Mouse (Mus musculus) regulatory T cell (primary cell): ENCODE results near the gene Cdc14a.

Source experiments
- in situ Hi-C: fragments of 300-600 bp; cut with MboI, MseI; formaldehyde crosslinking; loops from one replicate; pipeline ENCODE4 v1.15.1; 2025; ENCODE audit warnings: high pct_unique_total_duplicates

Gene Cdc14a

GRCm38 (mm10) chr3:116423353-116424159 lies at the start of gene Cdc14a:
Gene Cdc14a, minus strand, starts transcription at chr3:116424032.
- in situ Hi-C loops, result loop anchor here (5.0 kb wide), 1 partner anchor 64 kb away; no protein-coding TSS in a partner anchor

- in situ Hi-C loops, result no loop called here
Observed at GRCm38 (mm10) chr3:116465709-116466108, 41.9 kb upstream of the Cdc14a start.

GRCm38 (mm10) chr3:116464318-116464717 lies 40.5 kb upstream of the Cdc14a start:
- in situ Hi-C loops, result no loop called here

- in situ Hi-C loops, result no loop called here
Observed at GRCm38 (mm10) chr3:116461053-116461452, 37.2 kb upstream of the Cdc14a start.

GRCm38 (mm10) chr3:116454529-116454928 lies 30.7 kb upstream of the Cdc14a start:
- in situ Hi-C loops, result no loop called here

GRCm38 (mm10) chr3:116450741-116451140 lies 26.9 kb upstream of the Cdc14a start:
- in situ Hi-C loops, result no loop called here

- in situ Hi-C loops, result no loop called here
Observed at GRCm38 (mm10) chr3:116444327-116444726, 20.5 kb upstream of the Cdc14a start.

- in situ Hi-C loops, result no loop called here
Observed at GRCm38 (mm10) chr3:116442788-116443187, 19.0 kb upstream of the Cdc14a start.

GRCm38 (mm10) chr3:116441518-116442205 lies 17.8 kb upstream of the Cdc14a start:
- in situ Hi-C loops, result no loop called here

GRCm38 (mm10) chr3:116440066-116440997 lies 16.5 kb upstream of the Cdc14a start:
- in situ Hi-C loops, result no loop called here

- in situ Hi-C loops, result no loop called here
Observed at GRCm38 (mm10) chr3:116436811-116437601, 13.2 kb upstream of the Cdc14a start.

- in situ Hi-C loops, result no loop called here
Observed at GRCm38 (mm10) chr3:116436113-116436512, 12.3 kb upstream of the Cdc14a start.

- in situ Hi-C loops, result no loop called here
Observed at GRCm38 (mm10) chr3:116434757-116435156, 10.9 kb upstream of the Cdc14a start.

- in situ Hi-C loops, result no loop called here
Observed at GRCm38 (mm10) chr3:116425901-116426300, 2.1 kb upstream of the Cdc14a start.

GRCm38 (mm10) chr3:116424973-116425284 lies 1.1 kb upstream of the Cdc14a start:
- in situ Hi-C loops, result loop anchor here (5.0 kb wide), 1 partner anchor 62 kb away; no protein-coding TSS in a partner anchor

GRCm38 (mm10) chr3:116424160-116424972 lies 534 bp upstream of the Cdc14a start:
- in situ Hi-C loops, result loop anchor here (5.0 kb wide), 1 partner anchor 63 kb away; no protein-coding TSS in a partner anchor

GRCm38 (mm10) chr3:116422795-116423352 lies 958 bp downstream of the Cdc14a start:
- in situ Hi-C loops, result loop anchor here (5.0 kb wide), 1 partner anchor 64 kb away; no protein-coding TSS in a partner anchor

GRCm38 (mm10) chr3:116422074-116422473 lies 1.8 kb downstream of the Cdc14a start:
- in situ Hi-C loops, result loop anchor here (5.0 kb wide), 1 partner anchor 65 kb away; no protein-coding TSS in a partner anchor

- in situ Hi-C loops, result loop anchor here (5.0 kb wide), 1 partner anchor 66 kb away; no protein-coding TSS in a partner anchor
Observed at GRCm38 (mm10) chr3:116421121-116421520, 2.7 kb downstream of the Cdc14a start.
